Mouse (Mus musculus) heart, embryonic 11.5 days (tissue): ENCODE measurements around the gene Irgm2. TPM values are rescaled to one million over a fixed set of nuclear protein-coding genes. Genes with fewer than 3 reads are reported as not detected.
"Not testable (repeated sequence)": the region's sequence is repeated elsewhere in the genome, so short reads cannot be mapped to it uniquely, and the experiment has no call there.

Experiments used
- ATAC-seq: fragments of 200-750 bp; cut with Nextera tagmentation; replicated peaks from 2 replicates; pipeline ENCODE4 v1.8.0; 2017; ENCODE audit warnings: moderate library complexity; ENCODE audit not compliant: insufficient number of reproducible peaks, low FRiP score, low TSS enrichment
- H3K27ac ChIP-seq: fragments of 300-500 bp; sonication (generic); 2 replicates; pipeline ENCODE4 v1.5.1; 2014; ENCODE audit warnings: mild to moderate bottlenecking, low read depth, low read length
- H3K27me3 ChIP-seq: fragments of 300-500 bp; sonication (generic); 2 replicates; pipeline ENCODE4 v1.6.1; 2014; ENCODE audit warnings: mild to moderate bottlenecking, low read length, mixed read lengths; ENCODE audit not compliant: control insufficient read depth, insufficient read depth
- H3K36me3 ChIP-seq: fragments of 300-500 bp; sonication (generic); 2 replicates; pipeline ENCODE4 v1.6.1; 2014; ENCODE audit warnings: mild to moderate bottlenecking, low read length, moderate library complexity, mixed read lengths; ENCODE audit not compliant: control insufficient read depth, insufficient read depth
- H3K4me1 ChIP-seq: fragments of 300-500 bp; sonication (generic); 2 replicates; pipeline ENCODE4 v1.6.1; 2014; ENCODE audit warnings: low read length; ENCODE audit not compliant: control insufficient read depth, insufficient read depth
- H3K4me2 ChIP-seq: fragments of 300-500 bp; sonication (generic); 2 replicates; pipeline ENCODE4 v1.6.1; 2014; ENCODE audit warnings: mild to moderate bottlenecking, moderate library complexity
- H3K4me3 ChIP-seq: fragments of 300-500 bp; sonication (generic); 2 replicates; pipeline ENCODE4 v1.5.1; 2014; ENCODE audit warnings: low read depth, low read length
- H3K9ac ChIP-seq: fragments of 300-500 bp; sonication (generic); 2 replicates; pipeline ENCODE4 v1.6.1; 2014; ENCODE audit warnings: mild to moderate bottlenecking, low read depth, low read length, moderate library complexity
- H3K9me3 ChIP-seq: fragments of 300-500 bp; sonication (generic); replicated peaks from 2 replicates; pipeline ENCODE4 v1.6.1; 2016; ENCODE audit warnings: low read length; ENCODE audit not compliant: control insufficient read depth
- WGBS: fragments of 180-500 bp; shearing (Covaris S2); extraction: QIAGEN DNeasy Blood & Tissue Kit; methylation state at CpG from one replicate; pipeline ENCODE4 v1.1.7; 2014; ENCODE audit not compliant: insufficient replicate concordance; 5-methylcytosine and 5-hydroxymethylcytosine counted together
- polyA plus RNA-seq: library from polyadenylated mRNA; unstranded; fragments of >200 nt; fragmentation: Nextera tagmentation; extraction: Ambion mirVana; gene quantifications from 2 replicates; pipeline ENCODE4 v1.2.1, GENCODE M21; 2014

The Irgm2 gene
- polyA plus RNA-seq, 1 experiment from 2014 or later = 1.4 TPM

- H3K9ac ChIP-seq, H3K4me1 ChIP-seq, H3K4me3 ChIP-seq, H3K36me3 ChIP-seq, H3K9me3 ChIP-seq, H3K27me3 ChIP-seq, ATAC-seq, H3K27ac ChIP-seq, H3K4me2 ChIP-seq: not testable (repeated sequence)
- WGBS = 84% methylated on average over 3 of the region's 3 CpGs
These were observed 35.1 kb downstream of the Irgm2 start for GRCm38 (mm10) chr11:58234551-58234950.

- no peak overlapping the region for H3K4me3 ChIP-seq
- no peak for ATAC-seq
- H3K9ac ChIP-seq = no peak overlapping the region
- no peak overlapping the region for H3K27ac ChIP-seq
- 9% methylated on average over 6 of the region's 6 CpGs for WGBS
- no peaks in the 10 kb centered on the region for H3K9me3 ChIP-seq
- peaks cover 3% of the 10 kb centered on the region; the same call in 1 of the 2 replicates for H3K4me1 ChIP-seq
- no peak overlapping the region for H3K4me2 ChIP-seq
- H3K36me3 ChIP-seq = no peaks in the 10 kb centered on the region
- no peaks in the 10 kb centered on the region for H3K27me3 ChIP-seq
These were observed 35.7 kb downstream of the Irgm2 start for GRCm38 (mm10) chr11:58235152-58235551.

GRCm38 (mm10) chr11:58238840-58239791, 39.7 kb downstream of the Irgm2 start:
- H3K4me2 ChIP-seq = peak overlapping the region; percentile 86
- ATAC-seq = peak; percentile 84
- peak overlapping the region; percentile 39; the same call in 1 of the 2 replicates for H3K9ac ChIP-seq
- peak overlapping the region; percentile 47 for H3K4me3 ChIP-seq
- no peaks in the 10 kb centered on the region for H3K36me3 ChIP-seq
- peaks cover 3% of the 10 kb centered on the region; the same call in 1 of the 2 replicates for H3K4me1 ChIP-seq
- WGBS = 3% methylated on average over 37 of the region's 37 CpGs
- H3K27me3 ChIP-seq = no peaks in the 10 kb centered on the region
- H3K9me3 ChIP-seq = no peaks in the 10 kb centered on the region
- no peak overlapping the region for H3K27ac ChIP-seq

DNA sequence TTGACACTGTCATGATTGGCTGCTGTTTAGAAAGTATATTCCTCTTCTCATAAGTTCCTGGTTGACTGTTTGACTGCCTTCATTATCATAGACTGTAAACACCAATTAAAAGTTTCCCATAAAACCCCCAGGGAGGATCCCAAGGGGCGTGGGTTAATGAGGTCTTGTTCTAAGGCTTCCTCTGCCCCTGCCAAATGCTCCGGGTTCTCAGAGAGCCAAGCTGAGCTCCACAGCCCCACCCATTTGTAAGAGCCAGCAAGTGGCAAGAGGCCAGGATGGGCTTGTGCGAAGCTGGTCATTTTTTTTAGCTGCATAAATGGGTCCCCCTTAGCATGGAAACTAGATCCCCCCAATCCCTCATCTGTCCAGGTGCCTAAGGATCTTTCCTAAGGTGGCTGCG, 47.9 kb downstream of the Irgm2 start:
- Histone ChIP-seq H3K4me2 (no peak overlapping the region), H3K9me3 (no peaks in the 10 kb centered on the region), H3K9ac (no peak overlapping the region), H3K4me1 (no peaks in the 10 kb centered on the region), H3K27ac (no peak overlapping the region), H3K36me3 (no peaks in the 10 kb centered on the region), H3K4me3 (no peak overlapping the region), H3K27me3 (no peaks in the 10 kb centered on the region)
- WGBS = 44% methylated on average over 4 of the region's 4 CpGs
- no peak for ATAC-seq

- no peak overlapping the region for H3K27ac ChIP-seq
- H3K9ac ChIP-seq = no peak overlapping the region
- no peak overlapping the region for H3K4me2 ChIP-seq
- H3K27me3 ChIP-seq = no peaks in the 10 kb centered on the region
- no peaks in the 10 kb centered on the region for H3K4me1 ChIP-seq
- WGBS = 69% methylated on average over 7 of the region's 7 CpGs
- ATAC-seq = no peak
- no peaks in the 10 kb centered on the region for H3K9me3 ChIP-seq
- H3K36me3 ChIP-seq = no peaks in the 10 kb centered on the region
- no peak overlapping the region for H3K4me3 ChIP-seq
These were observed 50.0 kb downstream of the Irgm2 start for GRCm38 (mm10) chr11:58249203-58249981.

DNA sequence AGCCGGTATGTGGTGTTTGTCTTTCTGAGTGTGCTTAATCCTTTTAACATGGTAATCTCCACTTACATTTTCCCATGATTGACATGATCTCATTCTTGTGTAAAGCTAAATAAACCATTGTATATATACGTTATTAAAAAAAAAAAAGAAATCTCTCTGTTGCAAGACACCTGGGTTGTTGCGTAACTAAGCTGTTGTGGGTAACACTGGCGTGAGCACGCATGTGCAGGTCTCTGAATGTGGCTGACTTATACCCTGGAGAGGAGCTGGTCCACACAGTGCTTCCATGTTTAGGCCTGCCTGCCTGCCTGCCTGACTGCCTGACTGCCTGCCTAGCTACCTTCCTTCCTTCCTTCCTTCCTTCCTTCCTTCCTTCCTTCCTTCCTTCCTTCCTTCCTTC, 51.1 kb downstream of the Irgm2 start:
- Histone ChIP-seq H3K4me1 (no peaks in the 10 kb centered on the region), H3K9ac (no peak overlapping the region), H3K27me3 (no peaks in the 10 kb centered on the region), H3K27ac (no peak overlapping the region), H3K36me3 (no peaks in the 10 kb centered on the region), H3K9me3 (no peaks in the 10 kb centered on the region), H3K4me2 (no peak overlapping the region), H3K4me3 (no peak overlapping the region)
- no peak for ATAC-seq
- 78% methylated on average over 5 of the region's 5 CpGs for WGBS

- Histone ChIP-seq H3K4me2 (no peak overlapping the region), H3K9ac (no peak overlapping the region), H3K9me3 (no peaks in the 10 kb centered on the region), H3K27ac (no peak overlapping the region), H3K27me3 (no peaks in the 10 kb centered on the region), H3K4me3 (no peak overlapping the region), H3K4me1 (no peaks in the 10 kb centered on the region), H3K36me3 (no peaks in the 10 kb centered on the region)
- WGBS = 80% methylated on average over 3 of the region's 3 CpGs
- no peak for ATAC-seq
These were observed 55.0 kb downstream of the Irgm2 start for GRCm38 (mm10) chr11:58254411-58254810.

DNA sequence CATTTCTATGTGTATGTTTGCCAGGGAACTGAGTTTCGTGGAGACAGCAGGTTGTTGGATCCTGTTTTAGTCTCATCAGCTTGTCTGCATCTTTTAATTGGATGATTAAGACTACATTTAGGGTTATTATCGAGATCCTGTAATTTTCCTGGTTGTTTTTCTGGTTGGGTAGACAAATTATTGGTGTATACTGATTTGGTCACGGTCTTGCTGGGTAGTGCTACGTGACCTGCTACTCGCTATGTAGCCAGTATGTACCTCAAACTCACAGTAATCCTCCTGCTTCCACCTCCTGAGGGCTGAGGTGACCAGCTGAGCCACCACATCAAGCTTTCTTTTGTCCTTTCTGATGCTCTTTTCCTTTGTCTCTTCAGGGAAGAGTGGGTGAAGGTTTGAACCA, 58.4 kb downstream of the Irgm2 start:
- Histone ChIP-seq H3K9ac (no peak overlapping the region), H3K4me3 (no peak overlapping the region), H3K9me3 (no peaks in the 10 kb centered on the region), H3K4me2 (no peak overlapping the region), H3K27ac (no peak overlapping the region), H3K4me1 (no peaks in the 10 kb centered on the region), H3K36me3 (no peaks in the 10 kb centered on the region), H3K27me3 (no peaks in the 10 kb centered on the region)
- WGBS = 84% methylated on average over 5 of the region's 5 CpGs
- no peak for ATAC-seq
